Mouse (Mus musculus) heart, embryonic 12.5 days (tissue): ENCODE results near the gene Mpdu1. TPM values are rescaled to one million over a fixed set of nuclear protein-coding genes. Genes with fewer than 3 reads are reported as not detected.
"Not testable (repeated sequence)": the region's sequence is repeated elsewhere in the genome, so short reads cannot be mapped to it uniquely, and the experiment has no call there.

Source experiments
- ATAC-seq: fragments of 200-750 bp; cut with Nextera tagmentation; 2 replicates; pipeline ENCODE4 v1.8.0; 2017; ENCODE audit warnings: moderate TSS enrichment, moderate library complexity; ENCODE audit not compliant: insufficient number of reproducible peaks, low FRiP score
- H3K27ac ChIP-seq: fragments of 300-500 bp; sonication (generic); 2 replicates; pipeline ENCODE4 v1.5.1; 2016; ENCODE audit warnings: mild to moderate bottlenecking, moderate library complexity; ENCODE audit not compliant: poor library complexity, severe bottlenecking
- H3K27me3 ChIP-seq: fragments of 300-500 bp; sonication (generic); replicated peaks from 2 replicates; pipeline ENCODE4 v1.6.1; 2016; ENCODE audit warnings: mild to moderate bottlenecking, moderate library complexity
- H3K36me3 ChIP-seq: fragments of 300-500 bp; sonication (generic); 2 replicates; pipeline ENCODE4 v1.6.1; 2016; ENCODE audit warnings: mild to moderate bottlenecking, moderate library complexity
- H3K4me1 ChIP-seq: fragments of 300-500 bp; sonication (generic); replicated peaks from 2 replicates; pipeline ENCODE4 v1.6.1; 2016; ENCODE audit warnings: mild to moderate bottlenecking
- H3K4me2 ChIP-seq: fragments of 300-500 bp; sonication (generic); 2 replicates; pipeline ENCODE4 v1.6.1; 2016; ENCODE audit warnings: mild to moderate bottlenecking, moderate library complexity
- H3K4me3 ChIP-seq: fragments of 300-500 bp; sonication (generic); 2 replicates; pipeline ENCODE4 v1.5.1; 2016; ENCODE audit warnings: mild to moderate bottlenecking
- H3K9ac ChIP-seq: fragments of 300-500 bp; sonication (generic); 2 replicates; pipeline ENCODE4 v1.6.1; 2016; ENCODE audit warnings: mild to moderate bottlenecking, moderate library complexity
- H3K9me3 ChIP-seq: fragments of 300-500 bp; sonication (generic); replicated peaks from 2 replicates; pipeline ENCODE4 v1.6.1; 2016; ENCODE audit warnings: mild to moderate bottlenecking, moderate library complexity
- whole genome bisulfite sequencing: fragments of 180-500 bp; shearing (Covaris S2); methylation state at CpG from one replicate; pipeline ENCODE4 v1.1.7; 2016; 5-methylcytosine and 5-hydroxymethylcytosine counted together
- polyA plus RNA-seq: library from polyadenylated mRNA; unstranded; fragments of >200 nt; fragmentation: Nextera tagmentation; extraction: Ambion mirVana; gene quantifications from 2 replicates; pipeline ENCODE4 v1.2.1, GENCODE M21; 2016

Mpdu1 gene
- polyA plus RNA-seq, 1 experiment from 2014 or later, result 48.6 TPM

- not testable (repeated sequence) for H3K36me3 ChIP-seq, ATAC-seq, H3K4me2 ChIP-seq, H3K27ac ChIP-seq, H3K9ac ChIP-seq, H3K27me3 ChIP-seq, H3K9me3 ChIP-seq, H3K4me3 ChIP-seq
- 82% methylated on average over 3 of the region's 3 CpGs for WGBS
- H3K4me1 ChIP-seq, result peaks cover 12% of the 10 kb centered on the region
Measured at GRCm38 (mm10) chr11:69703381-69703780, 40.9 kb upstream of the Mpdu1 start.

GRCm38 (mm10) chr11:69702886-69703285, 40.4 kb upstream of the Mpdu1 start:
- not testable (repeated sequence) for H3K9ac ChIP-seq, H3K36me3 ChIP-seq, H3K27me3 ChIP-seq, ATAC-seq, H3K4me2 ChIP-seq, H3K27ac ChIP-seq, H3K9me3 ChIP-seq, H3K4me3 ChIP-seq
- 93% methylated on average over 10 of the region's 10 CpGs for WGBS
- H3K4me1 ChIP-seq, result peaks cover 12% of the 10 kb centered on the region

- H3K27me3 ChIP-seq, result no peaks in the 10 kb centered on the region
- H3K4me2 ChIP-seq, result 0 out of 2 replicates have a peak overlapping the region, but pooled peaks have one; percentile 1
- peaks cover 22% of the 10 kb centered on the region for H3K4me1 ChIP-seq
- WGBS, result 12% methylated on average over 1 of the region's 1 CpGs
- 0 out of 2 replicates have a peak, but pooled peaks cover 2% of the 10 kb centered on the region for H3K9me3 ChIP-seq
- no peak overlapping the region for H3K4me3 ChIP-seq
- H3K36me3 ChIP-seq, result no peaks in the 10 kb centered on the region
- H3K9ac ChIP-seq, result no peak overlapping the region; the same call in 1 of the 2 replicates
- no peak overlapping the region for H3K27ac ChIP-seq
- no peak for ATAC-seq
Measured at GRCm38 (mm10) chr11:69699595-69699994, 37.2 kb upstream of the Mpdu1 start.

- H3K4me3 ChIP-seq, result no peak overlapping the region
- H3K4me2 ChIP-seq, result no peak overlapping the region
- H3K27me3 ChIP-seq, result no peaks in the 10 kb centered on the region
- H3K27ac ChIP-seq, result no peak overlapping the region
- H3K4me1 ChIP-seq, result peaks cover 22% of the 10 kb centered on the region
- 0 out of 2 replicates have a peak, but pooled peaks cover 2% of the 10 kb centered on the region for H3K9me3 ChIP-seq
- no peaks in the 10 kb centered on the region for H3K36me3 ChIP-seq
- no peak for ATAC-seq
- 68% methylated on average over 5 of the region's 5 CpGs for WGBS
- H3K9ac ChIP-seq, result no peak overlapping the region
Measured at GRCm38 (mm10) chr11:69698574-69698973, 36.1 kb upstream of the Mpdu1 start.

- Histone ChIP-seq H3K4me1 (peaks cover 26% of the 10 kb centered on the region), H3K4me2 (no peak overlapping the region), H3K9ac (no peak overlapping the region), H3K36me3 (no peaks in the 10 kb centered on the region), H3K27ac (no peak overlapping the region), H3K27me3 (no peaks in the 10 kb centered on the region), H3K4me3 (no peak overlapping the region), H3K9me3 (0 out of 2 replicates have a peak, but pooled peaks cover 2% of the 10 kb centered on the region)
- 81% methylated on average over 3 of the region's 3 CpGs for WGBS
- no peak for ATAC-seq
Measured at GRCm38 (mm10) chr11:69697396-69697795, 35.0 kb upstream of the Mpdu1 start.

GRCm38 (mm10) chr11:69695361-69696181, 33.1 kb upstream of the Mpdu1 start, which contains the start of the genes Tnfsf12 and Tnfsfm13:
Gene Tnfsf12 (minus strand): TSS chr11:69695849.
Gene Tnfsfm13 (minus strand): TSS chr11:69696098.
- H3K27ac ChIP-seq, result peak within 1 kb of the TSS; percentile 33
- peak within 1 kb of the TSS; percentile 58 for H3K4me3 ChIP-seq
- 0 out of 2 replicates have a peak, but pooled peaks cover 2% of the 10 kb centered on the region for H3K9me3 ChIP-seq
- peak within 1 kb of the TSS; percentile 86 for H3K4me2 ChIP-seq
- peaks cover 26% of the 10 kb centered on the region for H3K4me1 ChIP-seq
- ATAC-seq, result peak; percentile 73
- no peaks in the 10 kb centered on the region for H3K27me3 ChIP-seq
- H3K36me3 ChIP-seq, result no peaks in the 10 kb centered on the region
- H3K9ac ChIP-seq, result peak within 1 kb of the TSS; percentile 74
- 1% methylated on average over 39 of the region's 41 CpGs for WGBS

- H3K9me3 ChIP-seq, result 0 out of 2 replicates have a peak, but pooled peaks cover 2% of the 10 kb centered on the region
- H3K9ac ChIP-seq, result peak overlapping the region; percentile 74
- H3K27ac ChIP-seq, result peak overlapping the region; percentile 33; the same call in 1 of the 2 replicates
- peak overlapping the region; percentile 58 for H3K4me3 ChIP-seq
- peak; percentile 28 for ATAC-seq
- peak overlapping the region; percentile 86 for H3K4me2 ChIP-seq
- 31% methylated on average over 6 of the region's 6 CpGs for WGBS
- H3K4me1 ChIP-seq, result peaks cover 21% of the 10 kb centered on the region
- no peaks in the 10 kb centered on the region for H3K27me3 ChIP-seq
- no peaks in the 10 kb centered on the region for H3K36me3 ChIP-seq
Measured at GRCm38 (mm10) chr11:69695046-69695360, 32.6 kb upstream of the Mpdu1 start.

- Histone ChIP-seq H3K27me3 (no peaks in the 10 kb centered on the region), H3K4me3 (no peak overlapping the region), H3K4me1 (peaks cover 14% of the 10 kb centered on the region), H3K27ac (no peak overlapping the region), H3K9ac (no peak overlapping the region), H3K36me3 (no peaks in the 10 kb centered on the region), H3K9me3 (0 out of 2 replicates have a peak, but pooled peaks cover under 1% of the 10 kb centered on the region), H3K4me2 (no peak overlapping the region)
- no peak for ATAC-seq
- 57% methylated on average over 11 of the region's 11 CpGs for WGBS
Measured at GRCm38 (mm10) chr11:69693421-69693965, 31.1 kb upstream of the Mpdu1 start.

GRCm38 (mm10) chr11:69692863-69693262, 30.4 kb upstream of the Mpdu1 start:
- ATAC-seq, result no peak
- WGBS, result 89% methylated on average over 6 of the region's 6 CpGs

GRCm38 (mm10) chr11:69692196-69692811, 29.9 kb upstream of the Mpdu1 start:
- no peak overlapping the region for H3K4me2 ChIP-seq
- no peak overlapping the region for H3K9ac ChIP-seq
- H3K27ac ChIP-seq, result no peak overlapping the region
- no peak overlapping the region for H3K4me3 ChIP-seq
- ATAC-seq, result no peak
- no peaks in the 10 kb centered on the region for H3K27me3 ChIP-seq
- 62% methylated on average over 9 of the region's 9 CpGs for WGBS
- no peaks in the 10 kb centered on the region for H3K36me3 ChIP-seq
- H3K4me1 ChIP-seq, result peaks cover 14% of the 10 kb centered on the region
- H3K9me3 ChIP-seq, result no peaks in the 10 kb centered on the region

More at GRCm38 (mm10) chr11:69692863-69693262, 30.4 kb upstream of the Mpdu1 start:
- Histone ChIP-seq H3K9ac (no peak overlapping the region), H3K4me3 (no peak overlapping the region), H3K4me2 (no peak overlapping the region), H3K9me3 (no peaks in the 10 kb centered on the region), H3K36me3 (no peaks in the 10 kb centered on the region), H3K27ac (no peak overlapping the region), H3K27me3 (no peaks in the 10 kb centered on the region), H3K4me1 (peaks cover 14% of the 10 kb centered on the region)

- Histone ChIP-seq H3K4me2 (no peak overlapping the region), H3K27ac (no peak overlapping the region), H3K9ac (no peak overlapping the region), H3K9me3 (no peaks in the 10 kb centered on the region), H3K4me1 (peaks cover 27% of the 10 kb centered on the region), H3K27me3 (no peaks in the 10 kb centered on the region), H3K4me3 (no peak overlapping the region), H3K36me3 (no peaks in the 10 kb centered on the region)
- 89% methylated on average over 1 of the region's 1 CpGs for WGBS
- ATAC-seq, result no peak
Measured at GRCm38 (mm10) chr11:69689891-69690290, 27.4 kb upstream of the Mpdu1 start.
